Mouse (Mus musculus) adrenal gland, postnatal 25 days (tissue): ENCODE measurements around the gene Fbxl12. TPM values are rescaled to one million over a fixed set of nuclear protein-coding genes. Genes with fewer than 3 reads are reported as not detected.

Experiments used
- total RNA-seq: library from RNA; stranded (reverse); gene quantifications from 2 replicates; pipeline ENCODE4 v1.2.3, GENCODE M21; 2021

The Fbxl12 gene
- total RNA-seq, 1 experiment from 2014 or later: 30.0 TPM

Other genes starting within 250 kb of the Fbxl12 start
- 17.1 and 28.7 TPM in 2 replicates for gene Zfp26, start 184.6 kb downstream of the Fbxl12 start, total RNA-seq
- gene Zfp426, start 152.0 kb downstream of the Fbxl12 start, total RNA-seq: 21.1 and 30.5 TPM in 2 replicates
- 41.7 and 47.2 TPM in 2 replicates for gene Zfp266, start 123.3 kb downstream of the Fbxl12 start, total RNA-seq
- gene Zfp846, start 63.5 kb downstream of the Fbxl12 start, total RNA-seq: 9.0 and 12.9 TPM in 2 replicates
- gene Ubl5, start 1.9 kb downstream of the Fbxl12 start, total RNA-seq: 331 and 363 TPM in 2 replicates
- 21.6 and 24.8 TPM in 2 replicates for gene Pin1, start 7.3 kb upstream of the Fbxl12 start, total RNA-seq
- 0.46 and 0.52 TPM in 2 replicates for gene Olfm2, start 101.6 kb upstream of the Fbxl12 start, total RNA-seq
- gene Col5a3, start 170.3 kb upstream of the Fbxl12 start, total RNA-seq: 178 and 222 TPM in 2 replicates
- not detected in 2 replicates for gene Rdh8, start 173.7 kb upstream of the Fbxl12 start, total RNA-seq
- 22.5 and 33.4 TPM in 2 replicates for gene A230050P20Rik, start 223.9 kb upstream of the Fbxl12 start, total RNA-seq
- 2.9 and 3.7 TPM in 2 replicates for gene Angptl6, start 235.0 kb upstream of the Fbxl12 start, total RNA-seq
- 37.2 and 37.3 TPM in 2 replicates for gene Ppan, start 243.4 kb upstream of the Fbxl12 start, total RNA-seq